Mouse (Mus musculus) limb, embryonic 14.5 days (tissue): ENCODE measurements around the gene Armc9. TPM values are rescaled to one million over a fixed set of nuclear protein-coding genes. Genes with fewer than 3 reads are reported as not detected.

ENCODE experiments used
- ATAC-seq: fragments of 200-750 bp; cut with Nextera tagmentation; 2 replicates; pipeline ENCODE4 v1.8.0; 2017; ENCODE audit warnings: low read depth, moderate number of reproducible peaks, moderate TSS enrichment; ENCODE audit not compliant: low FRiP score
- DNase-seq: peaks from one replicate; pipeline ENCODE4 v3.0.0-alpha.2; 2015; ENCODE audit warnings: low spot score
- H3K27ac ChIP-seq: fragments of 300-500 bp; sonication (generic); replicated peaks from 2 replicates; pipeline ENCODE4 v1.5.1; 2014; ENCODE audit warnings: low read depth, mild to moderate bottlenecking, low read length, moderate library complexity, mixed read lengths
- H3K27me3 ChIP-seq: fragments of 300-500 bp; sonication (generic); 2 replicates; pipeline ENCODE4 v1.6.1; 2014; ENCODE audit warnings: low read length, mixed read lengths; ENCODE audit not compliant: control insufficient read depth, insufficient read depth
- H3K36me3 ChIP-seq: fragments of 300-500 bp; sonication (generic); 2 replicates; pipeline ENCODE4 v1.6.1; 2014; ENCODE audit warnings: mild to moderate bottlenecking, low read length, moderate library complexity, mixed read lengths; ENCODE audit not compliant: control insufficient read depth, insufficient read depth
- H3K4me1 ChIP-seq: fragments of 300-500 bp; sonication (generic); 2 replicates; pipeline ENCODE4 v1.6.1; 2014; ENCODE audit warnings: antibody characterized with exemption, low read length, mixed read lengths; ENCODE audit not compliant: control insufficient read depth, insufficient read depth
- H3K4me2 ChIP-seq: fragments of 300-500 bp; sonication (generic); replicated peaks from 2 replicates; pipeline ENCODE4 v1.6.1; 2014; ENCODE audit warnings: low read depth, mild to moderate bottlenecking, low read length, moderate library complexity; ENCODE audit not compliant: severe bottlenecking
- H3K4me3 ChIP-seq: fragments of 300-500 bp; sonication (generic); replicated peaks from 2 replicates; pipeline ENCODE4 v1.5.1; 2014; ENCODE audit warnings: low read length
- H3K9ac ChIP-seq: fragments of 300-500 bp; sonication (generic); 2 replicates; pipeline ENCODE4 v1.6.1; 2014; ENCODE audit warnings: mild to moderate bottlenecking, low read depth, low read length, moderate library complexity; ENCODE audit not compliant: severe bottlenecking
- H3K9me3 ChIP-seq: fragments of 300-500 bp; sonication (generic); 2 replicates; pipeline ENCODE4 v1.6.1; 2016; ENCODE audit warnings: low read length; ENCODE audit not compliant: control insufficient read depth
- POLR2A ChIP-seq: fragments of 200-500 bp; IDR thresholded peaks from 2 replicates; pipeline ENCODE4 v1.8.0; 2012; ENCODE audit warnings: inconsistent platforms, mild to moderate bottlenecking, moderate library complexity, borderline replicate concordance; ENCODE audit not compliant: insufficient read depth, insufficient read length; ENCODE audit errors: extremely low read depth
- WGBS: fragments of 180-500 bp; shearing (Covaris S2); extraction: QIAGEN DNeasy Blood & Tissue Kit; methylation state at CpG from one replicate; pipeline ENCODE4 v1.1.7; 2014; 5-methylcytosine and 5-hydroxymethylcytosine counted together
- polyA plus RNA-seq, 2 experiments: library from polyadenylated mRNA; depleted of rRNA in 1 of 2; stranded (reverse) in 1 of 2; unstranded in 1 of 2; fragments of >200 nt; fragmentation: Nextera tagmentation in 1 of 2; extraction: Ambion mirVana in 1 of 2; gene quantifications; 2 replicates each; pipeline versions ENCODE4 v1.2.1 to v1.2.3; 2012 to 2014

Gene Armc9
- polyA plus RNA-seq, 2 experiments: 17.0 to 19.6 TPM

GRCm38 (mm10) chr1:86176066-86176465 is 21.5 kb downstream of the Armc9 start:
- H3K27ac ChIP-seq: no peak overlapping the region
- DNase-seq (no peak), ATAC-seq (no peak)
- peaks cover 58% of the 10 kb centered on the region for H3K36me3 ChIP-seq
- WGBS: 69% methylated on average over 2 of the region's 2 CpGs
- H3K27me3 ChIP-seq: no peaks in the 10 kb centered on the region
- no peak overlapping the region for H3K4me2 ChIP-seq
- H3K4me3 ChIP-seq: no peak overlapping the region
- TF ChIP-seq POLR2A: no peak
- H3K9me3 ChIP-seq: no peaks in the 10 kb centered on the region
- H3K4me1 ChIP-seq: no peaks in the 10 kb centered on the region
- no peak overlapping the region for H3K9ac ChIP-seq

GRCm38 (mm10) chr1:86178462-86179253 is 24.1 kb downstream of the Armc9 start:
- Histone ChIP-seq H3K27ac (no peak overlapping the region), H3K4me2 (no peak overlapping the region), H3K36me3 (peaks cover 44% of the 10 kb centered on the region), H3K27me3 (no peaks in the 10 kb centered on the region), H3K4me1 (no peaks in the 10 kb centered on the region), H3K9me3 (no peaks in the 10 kb centered on the region), H3K4me3 (no peak overlapping the region), H3K9ac (no peak overlapping the region)
- peak; percentile 80 for DNase-seq
- ATAC-seq: peak; percentile 73
- 50% methylated on average over 7 of the region's 7 CpGs for WGBS
- no peak for TF ChIP-seq POLR2A

GRCm38 (mm10) chr1:86182004-86182709 is 27.6 kb downstream of the Armc9 start:
- ATAC-seq: no peak
- TF ChIP-seq POLR2A: no peak

GRCm38 (mm10) chr1:86183577-86184263 is 29.1 kb downstream of the Armc9 start:
- Histone ChIP-seq H3K36me3 (peaks cover 13% of the 10 kb centered on the region), H3K4me2 (no peak overlapping the region), H3K9me3 (no peaks in the 10 kb centered on the region), H3K27ac (no peak overlapping the region), H3K4me1 (no peaks in the 10 kb centered on the region), H3K27me3 (no peaks in the 10 kb centered on the region), H3K9ac (no peak overlapping the region), H3K4me3 (no peak overlapping the region)
- 83% methylated on average over 4 of the region's 4 CpGs for WGBS
- no peak for TF ChIP-seq POLR2A
- ATAC-seq: no peak
- no peak for DNase-seq

More at GRCm38 (mm10) chr1:86182004-86182709, 27.6 kb downstream of the Armc9 start:
- H3K9ac ChIP-seq: no peak overlapping the region
- no peak for DNase-seq
- H3K27me3 ChIP-seq: no peaks in the 10 kb centered on the region
- H3K9me3 ChIP-seq: no peaks in the 10 kb centered on the region
- H3K4me2 ChIP-seq: no peak overlapping the region
- H3K4me3 ChIP-seq: no peak overlapping the region
- 62% methylated on average over 5 of the region's 5 CpGs for WGBS
- no peak overlapping the region for H3K27ac ChIP-seq
- peaks cover 20% of the 10 kb centered on the region for H3K36me3 ChIP-seq
- no peaks in the 10 kb centered on the region for H3K4me1 ChIP-seq

- no peak overlapping the region for H3K4me2 ChIP-seq
- no peak overlapping the region for H3K4me3 ChIP-seq
- DNase-seq (no peak), ATAC-seq (no peak)
- H3K4me1 ChIP-seq: no peaks in the 10 kb centered on the region
- H3K27ac ChIP-seq: no peak overlapping the region
- peaks cover 25% of the 10 kb centered on the region for H3K36me3 ChIP-seq
- no peaks in the 10 kb centered on the region for H3K9me3 ChIP-seq
- H3K27me3 ChIP-seq: no peaks in the 10 kb centered on the region
- no peak for TF ChIP-seq POLR2A
- WGBS: 82% methylated on average over 7 of the region's 7 CpGs
- H3K9ac ChIP-seq: no peak overlapping the region
These were observed 32.2 kb downstream of the Armc9 start for GRCm38 (mm10) chr1:86186762-86187161.
